Mouse (Mus musculus) C2C12 (cell line): Measurements from ENCODE around the gene Rccd1. TPM values are rescaled to one million over a fixed set of nuclear protein-coding genes. Genes with fewer than 3 reads are reported as not detected.

Experiments used
- H3K27me3 ChIP-seq: one replicate; pipeline ENCODE4 v1.6.1; 2011; ENCODE audit not compliant: control insufficient read depth, insufficient read depth, insufficient read length
- H3K36me3 ChIP-seq: one replicate; pipeline ENCODE4 v1.6.1; 2011; ENCODE audit not compliant: control insufficient read depth, insufficient read depth
- H3K4me3 ChIP-seq: one replicate; pipeline ENCODE4 v1.5.1; 2011; ENCODE audit warnings: mild to moderate bottlenecking, control low read depth; ENCODE audit not compliant: poor library complexity, insufficient read depth, severe bottlenecking
- H3K79me2 ChIP-seq: one replicate; pipeline ENCODE4 v1.6.1; 2011; ENCODE audit not compliant: control insufficient read depth, insufficient read depth
- H3K79me3 ChIP-seq: one replicate; pipeline ENCODE4 v1.6.1; 2011; ENCODE audit warnings: low read depth, control low read depth
- H3ac ChIP-seq: one replicate; pipeline ENCODE3; 2011; ENCODE audit warnings: low read depth; ENCODE audit not compliant: control insufficient read depth, insufficient read length
- CEBPB ChIP-seq: IDR thresholded peaks from one replicate; pipeline ENCODE4 v1.6.1; 2011; ENCODE audit warnings: low read depth, mild to moderate bottlenecking, control low read depth, moderate library complexity
- CTCF ChIP-seq: IDR thresholded peaks from one replicate; pipeline ENCODE4 v1.5.1; 2011; ENCODE audit not compliant: control insufficient read depth, insufficient read depth, insufficient read length
- FOSL1 ChIP-seq: IDR thresholded peaks from one replicate; pipeline ENCODE4 v1.8.0; 2011; ENCODE audit warnings: mild to moderate bottlenecking, low read length; ENCODE audit not compliant: poor library complexity, insufficient read depth, severe bottlenecking
- MAX ChIP-seq: IDR thresholded peaks from one replicate; pipeline ENCODE4 v1.6.1; 2011; ENCODE audit warnings: mild to moderate bottlenecking, control low read depth
- MYOD1 ChIP-seq: IDR thresholded peaks from one replicate; pipeline ENCODE4 v1.6.1; 2011; ENCODE audit warnings: low read depth; ENCODE audit not compliant: control insufficient read depth, insufficient read length
- MYOG ChIP-seq: IDR thresholded peaks from one replicate; pipeline ENCODE4 v1.6.1; 2011; ENCODE audit not compliant: control insufficient read depth, insufficient read length; ENCODE audit errors: extremely low read depth
- USF1 ChIP-seq: IDR thresholded peaks from one replicate; pipeline ENCODE4 v1.6.1; 2011; ENCODE audit warnings: low read depth, mild to moderate bottlenecking, control low read depth, moderate library complexity
- polyA plus RNA-seq: library from polyadenylated mRNA; unstranded; fragments of >200 nt; fragmentation: generic; extraction: Trizol; gene quantifications from one replicate; pipeline ENCODE4 v1.2.1, GENCODE M21; 2012; ENCODE audit warnings: missing spikeins

The Rccd1 gene
- polyA plus RNA-seq, 1 experiment = 7.0 TPM

- TF ChIP-seq FOSL1 = no peak
- TF ChIP-seq MYOG = no peak
- no peak for TF ChIP-seq CEBPB
- TF ChIP-seq MAX = no peak
- no peak for TF ChIP-seq USF1
- no peak for TF ChIP-seq CTCF
- TF ChIP-seq MYOD1 = no peak
- Histone ChIP-seq H3K27me3 (no peaks in the 10 kb centered on the region), H3K4me3 (no peak overlapping the region), H3K79me3 (no peaks in the 10 kb centered on the region), H3ac (no peak overlapping the region), H3K36me3 (no peaks in the 10 kb centered on the region), H3K79me2 (no peaks in the 10 kb centered on the region)
Observed at GRCm38 (mm10) chr7:80246859-80247258, 77.4 kb downstream of the Rccd1 start.

GRCm38 (mm10) chr7:80246148-80246721 is 78.0 kb downstream of the Rccd1 start, which contains the start of gene Ttll13:
Gene Ttll13, plus strand, starts transcription at chr7:80246376.
- H3K79me3 ChIP-seq = no peaks in the 10 kb centered on the region
- H3K4me3 ChIP-seq = peak within 1 kb of the TSS; percentile 25
- peak; percentile 22 for TF ChIP-seq CTCF
- no peak for TF ChIP-seq USF1
- TF ChIP-seq MYOD1 = no peak
- no peak for TF ChIP-seq FOSL1
- TF ChIP-seq MAX = peak; percentile 20
- TF ChIP-seq CEBPB = no peak
- no peaks in the 10 kb centered on the region for H3K36me3 ChIP-seq
- H3K79me2 ChIP-seq = no peaks in the 10 kb centered on the region
- H3K27me3 ChIP-seq = no peaks in the 10 kb centered on the region
- H3ac ChIP-seq = peak within 1 kb of the TSS; percentile 27

GRCm38 (mm10) chr7:80244851-80245250 is 79.4 kb downstream of the Rccd1 start:
- no peak overlapping the region for H3ac ChIP-seq
- no peaks in the 10 kb centered on the region for H3K36me3 ChIP-seq
- H3K4me3 ChIP-seq = no peak overlapping the region
- no peaks in the 10 kb centered on the region for H3K79me2 ChIP-seq
- no peaks in the 10 kb centered on the region for H3K79me3 ChIP-seq
- TF ChIP-seq FOSL1 (no peak), CEBPB (no peak), MYOG (no peak), CTCF (no peak), USF1 (no peak), MYOD1 (no peak), MAX (no peak)
- no peaks in the 10 kb centered on the region for H3K27me3 ChIP-seq

Other genes starting within 250 kb of the Rccd1 start
- 244 TPM for gene Idh2, start 209.1 kb downstream of the Rccd1 start, polyA plus RNA-seq
- gene Sema4b, start 137.6 kb downstream of the Rccd1 start, polyA plus RNA-seq = 19.8 TPM
- 131 TPM for gene Cib1, start 91.6 kb downstream of the Rccd1 start, polyA plus RNA-seq
- 1.2 TPM for gene Gdpgp1, start 91.6 kb downstream of the Rccd1 start, polyA plus RNA-seq
- gene Ttll13, start 78.1 kb downstream of the Rccd1 start, polyA plus RNA-seq = not detected
- gene Ngrn, start 63.2 kb downstream of the Rccd1 start, polyA plus RNA-seq = 31.1 TPM
- 6.6 TPM for gene Vps33b, start 54.8 kb downstream of the Rccd1 start, polyA plus RNA-seq
- 55.1 TPM for gene Prc1, start 30.0 kb downstream of the Rccd1 start, polyA plus RNA-seq
- 46.9 TPM for gene Unc45a, start 16.6 kb upstream of the Rccd1 start, polyA plus RNA-seq
- gene Hddc3, start 18.6 kb upstream of the Rccd1 start, polyA plus RNA-seq = 55.9 TPM
- 21.5 TPM for gene Man2a2, start 46.9 kb upstream of the Rccd1 start, polyA plus RNA-seq
- 0.82 TPM for gene Fes, start 63.5 kb upstream of the Rccd1 start, polyA plus RNA-seq
- 63.6 TPM for gene Furin, start 81.0 kb upstream of the Rccd1 start, polyA plus RNA-seq
- 2.6 TPM for gene Blm, start 210.7 kb upstream of the Rccd1 start, polyA plus RNA-seq